Mouse (Mus musculus) embryonic fibroblast, embryonic 13.5 days (primary cell): ENCODE measurements at regions not wholly inside any gene's neighbourhood (a gene's known extent, or its start where the extent isn't known, plus 50 kb on each side); places are given as distances from the start of the nearest gene placed in this dataset.

Experiments
- H3K27ac ChIP-seq: 2 replicates; pipeline ENCODE4 v1.5.1; 2012; ENCODE audit warnings: low read length, control low read depth, inconsistent platforms; ENCODE audit not compliant: insufficient read depth
- H3K4me1 ChIP-seq: 2 replicates; pipeline ENCODE4 v1.6.1; 2011; ENCODE audit warnings: low read length; ENCODE audit not compliant: control insufficient read depth, insufficient read depth
- H3K4me3 ChIP-seq: 2 replicates; pipeline ENCODE4 v1.5.1; 2011; ENCODE audit warnings: mild to moderate bottlenecking, control low read depth, low read length; ENCODE audit not compliant: insufficient read depth
- CTCF ChIP-seq: IDR thresholded peaks from 2 replicates; pipeline ENCODE4 v1.5.1; 2011; ENCODE audit warnings: mild to moderate bottlenecking, control low read depth, low read length, moderate library complexity, borderline replicate concordance; ENCODE audit not compliant: insufficient read depth
- POLR2A ChIP-seq: IDR thresholded peaks from 2 replicates; pipeline ENCODE4 v1.6.1; 2011; ENCODE audit warnings: low read depth, mild to moderate bottlenecking, control low read depth, low read length, moderate library complexity

DNA sequence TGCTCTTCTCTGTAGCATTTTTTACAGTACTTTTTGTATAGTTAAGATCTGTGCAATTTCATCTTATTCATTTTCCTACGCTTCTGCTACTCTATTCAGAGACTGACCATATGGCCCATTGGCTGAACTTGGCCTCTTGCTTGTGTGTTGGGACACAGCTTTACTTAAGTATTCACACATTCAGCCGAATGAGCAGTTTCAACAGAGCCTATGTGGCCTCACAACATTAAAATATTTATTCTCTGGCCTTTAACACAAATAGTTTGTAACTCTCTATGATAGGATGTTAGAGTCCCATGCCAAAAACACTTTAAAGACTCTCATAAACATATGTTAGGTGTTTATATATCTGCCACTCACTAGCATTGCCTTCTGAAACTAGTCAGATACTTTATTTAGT is 159.9 kb upstream of the Cdkn2b start:
- no peak for TF ChIP-seq CTCF
- TF ChIP-seq POLR2A: no peak
- no peak overlapping the region for H3K4me3 ChIP-seq
- H3K4me1 ChIP-seq: peaks cover 26% of the 10 kb centered on the region
- H3K27ac ChIP-seq: peak overlapping the region; percentile 90

DNA sequence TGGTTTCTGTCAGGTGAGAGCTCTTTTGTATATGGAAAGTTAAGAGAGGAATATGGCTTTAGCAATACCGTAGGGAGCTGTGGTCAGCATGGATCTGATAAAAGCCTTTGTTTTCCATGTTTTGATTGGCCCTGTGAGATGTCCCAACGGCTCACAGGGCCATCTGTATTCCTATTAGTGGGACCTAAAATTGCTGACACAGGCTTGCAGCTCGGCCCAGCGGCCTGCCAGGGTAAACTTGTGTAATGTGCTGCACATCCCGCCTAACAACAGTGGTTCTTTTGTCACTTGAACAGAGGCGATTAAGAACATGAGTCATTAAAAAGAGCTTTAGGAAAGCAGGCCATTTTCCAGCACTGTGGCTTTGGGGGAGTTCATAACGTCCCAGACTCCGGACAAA is 159.0 kb upstream of the Cdkn2b start:
- Histone ChIP-seq H3K4me3 (no peak overlapping the region), H3K4me1 (peaks cover 26% of the 10 kb centered on the region), H3K27ac (peak overlapping the region; percentile 90)
- TF ChIP-seq POLR2A: no peak
- no peak for TF ChIP-seq CTCF

DNA sequence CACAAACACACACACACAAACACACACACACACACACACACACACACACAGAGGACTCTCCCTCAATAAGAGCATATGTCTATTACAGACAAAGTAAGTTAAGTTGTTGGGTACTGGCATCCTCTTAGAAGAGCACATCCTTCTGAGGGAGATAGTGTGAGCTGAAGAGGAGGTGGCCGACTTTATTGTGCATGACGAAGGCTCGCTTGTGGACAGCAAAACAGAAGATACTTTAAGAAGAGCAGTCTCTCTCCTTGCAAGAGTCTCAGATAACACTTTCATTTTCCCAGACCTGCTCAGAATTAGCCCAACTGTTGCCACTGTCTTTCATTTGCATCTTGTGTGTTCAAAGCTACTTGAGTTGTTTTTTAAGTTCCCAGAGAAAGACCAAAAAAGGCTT is 158.6 kb upstream of the Cdkn2b start:
- Histone ChIP-seq H3K4me3 (no peak overlapping the region), H3K27ac (peak overlapping the region; percentile 90), H3K4me1 (peaks cover 24% of the 10 kb centered on the region)
- TF ChIP-seq CTCF: no peak
- no peak for TF ChIP-seq POLR2A

DNA sequence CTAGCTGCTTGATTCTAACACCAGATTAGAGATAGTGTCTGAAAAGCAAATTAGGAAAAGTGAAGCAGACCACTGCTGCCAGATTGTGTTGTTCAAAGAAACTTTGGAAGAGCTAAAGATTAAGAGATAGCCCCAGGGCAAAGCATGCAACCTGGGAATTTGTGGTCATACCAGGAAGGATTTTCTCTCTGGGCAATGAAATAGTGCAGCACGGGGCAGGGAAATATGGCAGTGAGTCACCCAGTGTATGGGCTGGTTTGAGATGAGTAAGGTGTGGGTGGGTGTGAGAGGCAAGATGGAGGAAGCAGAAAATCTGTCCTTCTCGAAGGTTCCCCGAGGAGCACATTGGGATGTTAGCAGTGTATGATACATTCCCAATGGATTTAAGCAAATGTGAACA is 155.9 kb upstream of the Cdkn2b start:
- TF ChIP-seq POLR2A (no peak), CTCF (no peak)
- Histone ChIP-seq H3K4me3 (no peak overlapping the region), H3K27ac (peak overlapping the region; percentile 47; the same call in 1 of the 2 replicates), H3K4me1 (peaks cover 21% of the 10 kb centered on the region)

DNA sequence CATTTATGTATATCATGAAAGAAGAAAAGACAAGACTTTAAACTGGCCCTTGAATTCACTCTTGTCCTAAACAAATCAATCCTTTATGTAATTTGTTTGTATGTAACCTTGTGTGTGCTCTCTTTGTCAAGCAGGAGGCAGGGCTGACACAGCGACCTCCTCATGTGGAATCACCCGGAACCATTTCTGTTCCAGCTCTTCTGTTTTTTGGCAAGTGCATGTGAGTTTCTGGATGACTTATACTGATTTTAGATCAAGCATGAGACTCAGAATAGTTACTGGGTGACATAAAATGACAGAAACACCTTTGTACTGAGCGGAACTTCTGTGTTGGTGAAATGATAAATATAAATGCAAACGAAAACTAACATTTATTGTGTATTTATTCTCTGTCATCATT is 152.3 kb upstream of the Cdkn2b start:
- H3K4me1 ChIP-seq: peaks cover 16% of the 10 kb centered on the region

DNA sequence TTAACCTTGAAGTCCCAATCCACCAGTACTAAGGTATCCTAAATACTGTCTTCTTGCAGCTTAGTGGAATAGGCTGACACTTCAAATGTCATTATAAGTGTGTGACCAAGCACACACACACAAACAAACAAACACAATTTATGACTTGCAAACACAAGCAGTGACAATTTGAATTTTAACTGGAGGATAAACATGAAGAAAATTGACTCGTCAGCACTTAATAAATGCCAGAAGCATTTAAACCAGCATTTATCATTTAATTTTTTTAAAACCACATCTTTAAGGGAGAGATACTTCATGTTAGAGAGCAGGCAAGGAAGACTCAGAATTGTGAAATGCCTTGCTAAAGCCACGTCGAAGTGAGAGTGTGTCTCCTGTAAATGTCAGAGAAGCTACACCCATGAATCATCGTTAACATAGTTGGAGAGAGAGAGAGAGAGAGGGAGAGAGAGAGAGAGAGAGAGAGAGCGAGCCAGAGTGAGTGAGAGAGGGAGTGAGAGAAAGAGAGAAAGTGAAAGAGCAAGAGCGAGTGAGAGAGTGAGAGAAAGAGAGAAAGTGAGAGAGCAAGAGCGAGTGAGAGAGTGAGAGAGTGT is 149.4 kb upstream of the Cdkn2b start:
- TF ChIP-seq CTCF (no peak), POLR2A (no peak)
- H3K27ac ChIP-seq: peak overlapping the region; percentile 64; the same call in 1 of the 2 replicates
- H3K4me1 ChIP-seq: peaks cover 8% of the 10 kb centered on the region; the same call in 1 of the 2 replicates
- no peak overlapping the region for H3K4me3 ChIP-seq

More for the DNA sequence above, 152.3 kb upstream of the Cdkn2b start:
- Histone ChIP-seq H3K27ac (no peak overlapping the region), H3K4me3 (no peak overlapping the region)
- TF ChIP-seq CTCF (no peak), POLR2A (no peak)

DNA sequence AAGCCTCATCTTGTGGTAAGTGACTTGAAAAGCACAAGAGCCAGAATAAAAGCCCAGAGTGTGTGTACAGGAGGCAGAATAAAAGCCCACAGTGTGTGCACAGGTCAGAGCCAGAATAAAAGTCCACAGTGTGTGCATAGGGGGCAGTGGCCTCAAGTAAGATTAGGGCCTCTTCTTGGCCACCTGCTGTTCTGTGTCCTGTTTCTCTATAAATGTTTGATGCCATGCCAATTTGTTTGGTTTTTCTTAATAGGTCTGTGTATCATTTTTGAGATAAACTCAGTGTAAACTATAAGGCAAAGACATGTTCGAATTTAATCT is 148.5 kb upstream of the Cdkn2b start:
- TF ChIP-seq CTCF (no peak), POLR2A (no peak)
- Histone ChIP-seq H3K4me3 (no peak overlapping the region), H3K27ac (peak overlapping the region; percentile 55; the same call in 1 of the 2 replicates), H3K4me1 (peaks cover 8% of the 10 kb centered on the region; the same call in 1 of the 2 replicates)

DNA sequence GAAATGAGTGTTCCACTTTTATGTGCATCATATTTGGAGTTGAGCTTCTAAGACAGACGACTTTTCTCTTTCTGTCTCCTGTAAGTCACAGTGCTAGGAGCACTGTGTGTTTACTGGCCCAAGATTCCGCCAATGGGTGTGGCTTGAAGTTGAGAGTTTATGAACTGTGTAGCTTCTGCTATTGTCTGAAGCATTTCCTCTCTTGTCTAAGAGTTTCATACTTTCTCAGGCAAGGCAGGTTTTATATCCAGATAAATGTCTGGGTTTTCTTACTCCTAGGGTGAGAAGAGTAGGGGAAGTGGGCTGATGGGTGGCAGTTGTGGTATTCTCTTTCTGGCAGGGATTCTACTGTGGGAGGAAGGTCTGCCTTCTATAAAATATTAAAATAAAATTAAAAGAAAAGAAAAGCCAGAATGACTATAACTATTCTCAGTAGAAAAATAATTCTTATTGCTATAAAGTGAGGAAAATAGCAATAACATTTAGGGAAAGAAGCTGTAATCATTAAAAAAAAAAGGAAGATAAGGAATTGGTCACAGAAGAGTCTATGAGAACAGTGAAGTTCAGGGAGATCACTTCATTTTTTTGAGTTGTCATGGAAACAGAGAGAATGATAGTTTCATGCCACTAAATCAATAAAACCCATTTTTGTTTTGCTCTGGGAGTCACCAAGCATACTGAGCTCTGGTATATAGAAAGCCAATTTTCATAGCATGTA is 147.9 kb upstream of the Cdkn2b start:
- no peak for TF ChIP-seq CTCF
- no peak for TF ChIP-seq POLR2A
- Histone ChIP-seq H3K27ac (peak overlapping the region; percentile 75), H3K4me1 (peaks cover 8% of the 10 kb centered on the region; the same call in 1 of the 2 replicates), H3K4me3 (no peak overlapping the region)

DNA sequence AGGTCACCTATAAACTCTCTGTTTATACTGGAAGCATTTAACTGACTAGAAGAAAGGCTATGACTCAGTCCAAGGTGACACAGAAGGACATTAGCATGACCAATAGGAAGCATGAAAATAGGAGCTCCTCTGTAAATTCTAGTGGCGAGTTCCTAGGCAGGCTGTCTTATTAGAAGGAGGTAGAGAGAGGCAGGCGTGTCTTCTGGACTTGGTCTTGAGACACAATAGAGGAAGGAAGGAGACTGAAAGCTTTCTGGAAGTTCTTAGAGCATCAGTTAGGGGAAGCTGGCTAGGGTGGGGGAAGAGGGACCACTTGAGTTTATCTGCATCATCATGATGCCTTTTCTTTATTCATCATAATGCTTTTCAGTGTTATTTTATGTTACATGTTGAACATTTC is 147.0 kb upstream of the Cdkn2b start:
- peak overlapping the region; percentile 51; the same call in 1 of the 2 replicates for H3K27ac ChIP-seq
- H3K4me3 ChIP-seq: no peak overlapping the region
- TF ChIP-seq POLR2A (no peak), CTCF (no peak)
- H3K4me1 ChIP-seq: peaks cover 8% of the 10 kb centered on the region; the same call in 1 of the 2 replicates

DNA sequence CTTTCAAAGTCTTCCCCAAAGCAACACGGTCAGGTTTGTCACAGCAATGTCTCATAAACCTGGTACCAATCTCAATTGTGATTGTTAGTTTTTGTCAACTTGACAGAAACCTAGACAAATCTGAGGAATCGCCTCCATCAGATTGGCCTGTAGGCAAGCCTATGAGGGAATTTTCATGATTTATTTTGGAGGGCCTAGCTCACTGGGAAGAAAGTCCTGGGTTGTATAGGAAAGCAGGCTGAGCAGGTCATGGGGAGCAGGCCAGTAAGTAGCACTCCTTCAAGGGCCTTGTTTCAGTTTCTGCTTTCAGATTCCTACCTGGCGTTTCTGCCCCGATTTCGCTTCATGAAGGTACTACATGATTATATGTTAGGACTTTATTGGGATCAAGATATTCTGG is 144.1 kb upstream of the Cdkn2b start:
- H3K4me3 ChIP-seq: no peak overlapping the region
- H3K27ac ChIP-seq: no peak overlapping the region
- peaks cover 4% of the 10 kb centered on the region; the same call in 1 of the 2 replicates for H3K4me1 ChIP-seq
- TF ChIP-seq CTCF (no peak), POLR2A (no peak)
